Mouse (Mus musculus) neural tube, embryonic 11.5 days (tissue): ENCODE measurements around the gene Bmp8b. TPM values are rescaled to one million over a fixed set of nuclear protein-coding genes. Genes with fewer than 3 reads are reported as not detected.
A peak's percentile ranks its signal among the peaks of the same experiment; 100 is the strongest.
"Not testable (repeated sequence)": the region's sequence is repeated elsewhere in the genome, so short reads cannot be mapped to it uniquely, and the experiment has no call there.

Source experiments
- ATAC-seq: fragments of 200-750 bp; cut with Nextera tagmentation; 2 replicates; pipeline ENCODE4 v1.8.0; 2017; ENCODE audit warnings: moderate number of reproducible peaks, mild to moderate bottlenecking, moderate TSS enrichment, moderate library complexity; ENCODE audit not compliant: insufficient read depth, low FRiP score, low TSS enrichment
- DNase-seq: peaks from one replicate; pipeline ENCODE4 v3.0.0-alpha.2; 2015; ENCODE audit warnings: low spot score
- H3K27ac ChIP-seq: fragments of 300-500 bp; sonication (generic); 2 replicates; pipeline ENCODE4 v1.5.1; 2014; ENCODE audit warnings: low read depth, mild to moderate bottlenecking, low read length
- H3K27me3 ChIP-seq: fragments of 300-500 bp; sonication (generic); 2 replicates; pipeline ENCODE4 v1.6.1; 2014; ENCODE audit warnings: mild to moderate bottlenecking, low read length, mixed read lengths; ENCODE audit not compliant: control insufficient read depth, insufficient read depth
- H3K36me3 ChIP-seq: fragments of 300-500 bp; sonication (generic); 2 replicates; pipeline ENCODE4 v1.6.1; 2014; ENCODE audit warnings: mild to moderate bottlenecking, low read length, moderate library complexity, mixed read lengths; ENCODE audit not compliant: control insufficient read depth, insufficient read depth
- H3K4me1 ChIP-seq: fragments of 300-500 bp; sonication (generic); 2 replicates; pipeline ENCODE4 v1.6.1; 2014; ENCODE audit warnings: low read length, mixed read lengths; ENCODE audit not compliant: control insufficient read depth, insufficient read depth
- H3K4me2 ChIP-seq: fragments of 300-500 bp; sonication (generic); 2 replicates; pipeline ENCODE4 v1.6.1; 2014; ENCODE audit warnings: low read depth, mild to moderate bottlenecking, moderate library complexity
- H3K4me3 ChIP-seq: fragments of 300-500 bp; sonication (generic); 2 replicates; pipeline ENCODE4 v1.5.1; 2014; ENCODE audit warnings: low read depth, low read length
- H3K9ac ChIP-seq: fragments of 300-500 bp; sonication (generic); 2 replicates; pipeline ENCODE4 v1.6.1; 2014; ENCODE audit warnings: mild to moderate bottlenecking, low read length
- H3K9me3 ChIP-seq: fragments of 300-500 bp; sonication (generic); 2 replicates; pipeline ENCODE4 v1.6.1; 2016; ENCODE audit warnings: low read length; ENCODE audit not compliant: control insufficient read depth
- WGBS: fragments of 180-500 bp; shearing (Covaris S2); extraction: QIAGEN DNeasy Blood & Tissue Kit; methylation state at CpG from one replicate; pipeline ENCODE4 v1.1.7; 2014; 5-methylcytosine and 5-hydroxymethylcytosine counted together
- polyA plus RNA-seq: library from polyadenylated mRNA; unstranded; fragments of >200 nt; fragmentation: Nextera tagmentation; extraction: Ambion mirVana; gene quantifications from 2 replicates; pipeline ENCODE4 v1.2.1, GENCODE M21; 2014

Gene Bmp8b
- polyA plus RNA-seq, 1 experiment from 2014 or later = 0.28 TPM

- no peaks in the 10 kb centered on the region for H3K36me3 ChIP-seq
- H3K27ac ChIP-seq = no peak overlapping the region
- H3K27me3 ChIP-seq = peaks cover 22% of the 10 kb centered on the region
- ATAC-seq = no peak
- no peaks in the 10 kb centered on the region for H3K9me3 ChIP-seq
- H3K4me2 ChIP-seq = peak overlapping the region; percentile 5
- WGBS = 23% methylated on average over 24 of the region's 24 CpGs
- H3K9ac ChIP-seq = no peak overlapping the region
- H3K4me1 ChIP-seq = no peaks in the 10 kb centered on the region
- DNase-seq = no peak
- H3K4me3 ChIP-seq = peak overlapping the region; percentile 14
Measured at GRCm38 (mm10) chr4:123105451-123105790, 456 bp downstream of the Bmp8b start.

GRCm38 (mm10) chr4:123105929-123106328 is 964 bp downstream of the Bmp8b start:
- H3K9ac ChIP-seq, DNase-seq, H3K4me1 ChIP-seq, H3K4me2 ChIP-seq, H3K9me3 ChIP-seq, H3K27ac ChIP-seq, H3K4me3 ChIP-seq, ATAC-seq, H3K36me3 ChIP-seq: not testable (repeated sequence)
- H3K27me3 ChIP-seq = peaks cover 22% of the 10 kb centered on the region
- WGBS = 89% methylated on average over 7 of the region's 7 CpGs

- Histone ChIP-seq H3K4me3 (no peak overlapping the region), H3K36me3 (no peaks in the 10 kb centered on the region), H3K4me2 (no peak overlapping the region), H3K4me1 (no peaks in the 10 kb centered on the region), H3K27me3 (peaks cover 22% of the 10 kb centered on the region), H3K27ac (no peak overlapping the region), H3K9me3 (no peaks in the 10 kb centered on the region), H3K9ac (no peak overlapping the region)
- 88% methylated on average over 2 of the region's 2 CpGs for WGBS
- no peak for ATAC-seq
- no peak for DNase-seq
Measured at GRCm38 (mm10) chr4:123106864-123107263, 1.9 kb downstream of the Bmp8b start.

GRCm38 (mm10) chr4:123108056-123108455 is 3.1 kb downstream of the Bmp8b start:
- Histone ChIP-seq H3K36me3 (no peaks in the 10 kb centered on the region), H3K4me3 (no peak overlapping the region), H3K9me3 (no peaks in the 10 kb centered on the region), H3K4me1 (no peaks in the 10 kb centered on the region), H3K27me3 (peaks cover 22% of the 10 kb centered on the region), H3K4me2 (no peak overlapping the region), H3K9ac (no peak overlapping the region), H3K27ac (no peak overlapping the region)
- ATAC-seq (no peak), DNase-seq (no peak)
- 86% methylated on average over 4 of the region's 5 CpGs for WGBS

GRCm38 (mm10) chr4:123110751-123111150 is 5.8 kb downstream of the Bmp8b start:
- Histone ChIP-seq H3K9me3 (no peaks in the 10 kb centered on the region), H3K4me1 (no peaks in the 10 kb centered on the region), H3K27me3 (peaks cover 7% of the 10 kb centered on the region), H3K4me2 (no peak overlapping the region), H3K9ac (no peak overlapping the region), H3K36me3 (no peaks in the 10 kb centered on the region), H3K27ac (no peak overlapping the region), H3K4me3 (no peak overlapping the region)
- DNase-seq (no peak), ATAC-seq (no peak)
- 90% methylated on average over 4 of the region's 4 CpGs for WGBS

- H3K9ac ChIP-seq = not testable (repeated sequence)
- 78% methylated on average over 10 of the region's 10 CpGs for WGBS
Measured at GRCm38 (mm10) chr4:123111275-123111983, 6.5 kb downstream of the Bmp8b start.

GRCm38 (mm10) chr4:123112216-123112764 is 7.3 kb downstream of the Bmp8b start:
- DNase-seq = no peak
- WGBS = 78% methylated on average over 8 of the region's 8 CpGs
- ATAC-seq = no peak

More at GRCm38 (mm10) chr4:123111275-123111983, 6.5 kb downstream of the Bmp8b start:
- not testable (repeated sequence) for H3K4me3 ChIP-seq, H3K27ac ChIP-seq, H3K4me2 ChIP-seq, DNase-seq, H3K9me3 ChIP-seq, H3K4me1 ChIP-seq, ATAC-seq, H3K27me3 ChIP-seq, H3K36me3 ChIP-seq

GRCm38 (mm10) chr4:123114651-123115050 is 9.7 kb downstream of the Bmp8b start:
- H3K4me1 ChIP-seq, H3K4me3 ChIP-seq, H3K27me3 ChIP-seq, H3K9me3 ChIP-seq, H3K9ac ChIP-seq, H3K27ac ChIP-seq, DNase-seq, H3K36me3 ChIP-seq, ATAC-seq, H3K4me2 ChIP-seq: not testable (repeated sequence)
- 92% methylated on average over 4 of the region's 4 CpGs for WGBS

More at GRCm38 (mm10) chr4:123112216-123112764, 7.3 kb downstream of the Bmp8b start:
- Histone ChIP-seq H3K9me3 (no peaks in the 10 kb centered on the region), H3K4me2 (no peak overlapping the region), H3K27me3 (no peaks in the 10 kb centered on the region), H3K9ac (no peak overlapping the region), H3K4me3 (no peak overlapping the region), H3K27ac (no peak overlapping the region), H3K36me3 (no peaks in the 10 kb centered on the region), H3K4me1 (no peaks in the 10 kb centered on the region)

- Histone ChIP-seq H3K9ac (no peak within 1 kb of the TSS), H3K4me2 (peak within 1 kb of the TSS; percentile 31)
Measured at GRCm38 (mm10) chr4:123116011-123116410, 11.0 kb downstream of the Bmp8b start, which contains the start of gene Oxct2b. Gene Oxct2b, plus strand, starts transcription at chr4:123116266.

More at GRCm38 (mm10) chr4:123116011-123116410, 11.0 kb downstream of the Bmp8b start, which contains the start of gene Oxct2b:
- Histone ChIP-seq H3K4me1 (no peaks in the 10 kb centered on the region), H3K27me3 (no peaks in the 10 kb centered on the region), H3K36me3 (no peaks in the 10 kb centered on the region), H3K4me3 (peak within 1 kb of the TSS; percentile 15), H3K9me3 (no peaks in the 10 kb centered on the region), H3K27ac (no peak within 1 kb of the TSS)
- DNase-seq (peak; percentile 30), ATAC-seq (0 out of 2 replicates have a peak, but pooled peaks have one; percentile 28)
- WGBS = 8% methylated on average over 22 of the region's 22 CpGs
